Mouse (Mus musculus) neural tube, embryonic 14.5 days (tissue): ENCODE measurements around the gene Ddx18. TPM values are rescaled to one million over a fixed set of nuclear protein-coding genes. Genes with fewer than 3 reads are reported as not detected.

ENCODE experiments used
- ATAC-seq: fragments of 200-750 bp; cut with Nextera tagmentation; 2 replicates; pipeline ENCODE4 v1.8.0; 2017; ENCODE audit warnings: low read depth, mild to moderate bottlenecking, moderate TSS enrichment, moderate library complexity
- H3K27ac ChIP-seq: fragments of 300-500 bp; sonication (generic); 2 replicates; pipeline ENCODE4 v1.5.1; 2014; ENCODE audit warnings: low read depth, mild to moderate bottlenecking, control low read depth, low read length, moderate library complexity, mixed read lengths
- H3K27me3 ChIP-seq: fragments of 300-500 bp; sonication (generic); 2 replicates; pipeline ENCODE4 v1.6.1; 2014; ENCODE audit warnings: low read length; ENCODE audit not compliant: control insufficient read depth, insufficient read depth
- H3K36me3 ChIP-seq: fragments of 300-500 bp; sonication (generic); 2 replicates; pipeline ENCODE4 v1.6.1; 2014; ENCODE audit warnings: low read length, mixed read lengths; ENCODE audit not compliant: control insufficient read depth, insufficient read depth
- H3K4me1 ChIP-seq: fragments of 300-500 bp; sonication (generic); 2 replicates; pipeline ENCODE4 v1.6.1; 2014; ENCODE audit warnings: low read length; ENCODE audit not compliant: control insufficient read depth, insufficient read depth
- H3K4me2 ChIP-seq: fragments of 300-500 bp; sonication (generic); 2 replicates; pipeline ENCODE4 v1.6.1; 2014; ENCODE audit warnings: mild to moderate bottlenecking, low read depth, low read length, control low read depth
- H3K4me3 ChIP-seq: fragments of 300-500 bp; sonication (generic); 2 replicates; pipeline ENCODE4 v1.5.1; 2014; ENCODE audit warnings: low read depth, low read length, control low read depth, mixed read lengths
- H3K9ac ChIP-seq: fragments of 300-500 bp; sonication (generic); replicated peaks from 2 replicates; pipeline ENCODE4 v1.6.1; 2014; ENCODE audit warnings: low read depth, mild to moderate bottlenecking, control low read depth, low read length, mixed read lengths
- H3K9me3 ChIP-seq: fragments of 300-500 bp; sonication (generic); 2 replicates; pipeline ENCODE4 v1.6.1; 2016; ENCODE audit warnings: low read length; ENCODE audit not compliant: control insufficient read depth
- WGBS: fragments of 180-500 bp; shearing (Covaris S2); extraction: QIAGEN DNeasy Blood & Tissue Kit; methylation state at CpG from one replicate; pipeline ENCODE4 v1.1.7; 2014; 5-methylcytosine and 5-hydroxymethylcytosine counted together
- polyA plus RNA-seq: library from polyadenylated mRNA; unstranded; fragments of >200 nt; fragmentation: Nextera tagmentation; extraction: Ambion mirVana; gene quantifications from 2 replicates; pipeline ENCODE4 v1.2.1, GENCODE M21; 2014

Ddx18 gene
- polyA plus RNA-seq, 1 experiment from 2014 or later, result 37.1 TPM

DNA sequence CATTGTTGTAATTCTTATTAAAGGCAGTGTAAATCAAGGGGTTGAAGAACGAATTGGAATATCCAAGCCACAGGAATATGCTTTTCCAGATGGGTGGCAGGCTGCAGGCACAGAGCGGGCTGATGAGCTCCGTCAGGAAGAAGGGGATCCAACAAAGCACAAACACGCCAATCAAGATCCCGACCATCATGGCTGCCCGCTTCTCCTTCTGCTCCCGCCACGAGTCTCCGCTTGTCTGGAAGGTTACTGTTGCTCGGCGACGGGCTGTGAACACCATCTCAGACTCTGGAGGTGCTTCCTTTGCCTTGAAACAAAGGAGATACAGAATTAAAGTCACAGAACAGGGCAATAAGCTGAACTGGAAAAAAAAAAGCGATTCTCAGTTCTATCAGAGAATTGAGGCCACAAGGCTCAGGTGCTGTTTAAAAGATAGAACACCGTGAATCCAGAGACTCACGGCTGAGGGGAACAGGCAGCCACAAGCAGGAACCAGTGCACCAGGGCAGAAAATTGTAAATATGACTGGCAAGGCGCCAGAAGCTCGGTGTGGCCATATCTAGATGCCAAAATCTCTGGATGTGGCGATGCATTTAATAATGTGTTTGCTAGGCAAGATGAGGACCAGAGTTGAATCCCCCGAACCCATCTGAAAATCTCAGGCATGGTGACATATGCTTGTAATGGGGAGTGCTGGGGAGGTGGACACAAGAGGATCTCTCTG is 57.2 kb downstream of the Ddx18 start:
- Histone ChIP-seq H3K9ac (no peak overlapping the region), H3K4me3 (no peak overlapping the region), H3K9me3 (no peaks in the 10 kb centered on the region), H3K27ac (no peak overlapping the region), H3K27me3 (no peaks in the 10 kb centered on the region), H3K36me3 (no peaks in the 10 kb centered on the region), H3K4me2 (no peak overlapping the region), H3K4me1 (no peaks in the 10 kb centered on the region)
- 88% methylated on average over 19 of the region's 19 CpGs for WGBS
- ATAC-seq, result no peak

DNA sequence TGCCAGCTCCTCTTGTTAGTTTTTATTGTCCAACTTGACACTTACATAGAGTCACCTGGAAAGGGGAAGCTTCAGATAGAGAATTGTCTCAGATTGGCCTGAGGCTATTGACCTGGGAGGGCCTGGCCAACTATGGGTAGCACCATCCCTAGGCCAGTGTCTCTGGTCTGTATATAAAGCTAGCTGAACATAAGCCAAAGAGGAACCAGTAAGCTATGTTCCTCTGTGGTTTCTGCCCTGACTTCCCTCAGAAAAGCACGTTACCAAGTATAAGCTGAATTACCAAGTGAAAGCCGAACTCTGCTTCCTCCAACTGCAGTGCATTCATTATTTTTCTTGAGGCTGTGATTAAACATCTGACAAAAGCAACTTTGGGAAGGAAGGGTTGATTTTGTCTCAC is 59.1 kb downstream of the Ddx18 start:
- H3K4me3 ChIP-seq, result no peak overlapping the region
- H3K4me1 ChIP-seq, result no peaks in the 10 kb centered on the region
- H3K9ac ChIP-seq, result no peak overlapping the region
- no peak overlapping the region for H3K4me2 ChIP-seq
- H3K9me3 ChIP-seq, result no peaks in the 10 kb centered on the region
- H3K36me3 ChIP-seq, result 0 out of 2 replicates have a peak, but pooled peaks cover 3% of the 10 kb centered on the region
- H3K27me3 ChIP-seq, result no peaks in the 10 kb centered on the region
- 92% methylated on average over 2 of the region's 2 CpGs for WGBS
- no peak for ATAC-seq
- no peak overlapping the region for H3K27ac ChIP-seq

Other genes starting within 250 kb of the Ddx18 start
- 26.4 and 28.2 TPM in 2 replicates for gene Insig2, start 235.4 kb downstream of the Ddx18 start, polyA plus RNA-seq
- gene Ccdc93, start 136.9 kb downstream of the Ddx18 start, polyA plus RNA-seq, result 12.7 and 13.6 TPM in 2 replicates
- 0.67 and 1.1 TPM in 2 replicates for gene Htr5b, start 39.5 kb downstream of the Ddx18 start, polyA plus RNA-seq